Mouse (Mus musculus) adipocyte (in vitro differentiated cells): ENCODE measurements at regions not wholly inside any gene's neighbourhood (a gene's known extent, or its start where the extent isn't known, plus 50 kb on each side); places are given as distances from the start of the nearest gene placed in this dataset.

Experiments
- DNase-seq: peaks from one replicate; pipeline ENCODE4 v3.0.0-alpha.2; 2016; ENCODE audit warnings: low spot score

DNA sequence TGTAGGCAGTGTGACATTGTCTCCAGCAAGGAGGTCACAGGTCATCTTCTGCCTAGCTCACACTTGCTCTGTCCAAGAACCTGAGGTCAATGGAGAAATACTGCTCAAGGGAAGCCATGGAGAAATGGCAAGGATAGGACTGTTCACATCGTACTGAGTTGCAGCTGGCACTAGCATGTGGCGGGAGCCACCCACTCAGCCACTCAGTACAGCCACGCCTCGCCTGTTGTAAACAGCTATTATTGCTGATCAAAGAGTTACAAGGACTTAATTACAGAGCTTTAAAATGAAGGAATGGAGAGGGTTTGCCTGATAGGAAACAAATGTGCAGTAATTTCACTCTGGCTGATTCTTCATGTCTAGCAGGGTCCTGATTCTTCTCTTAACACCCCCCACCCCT lies 64.8 kb downstream of the Dll1 start:
- DNase-seq, result no peak

- DNase-seq, result no peak
These were observed 66.2 kb downstream of the Dll1 start for GRCm38 (mm10) chr17:15310465-15310864.

DNA sequence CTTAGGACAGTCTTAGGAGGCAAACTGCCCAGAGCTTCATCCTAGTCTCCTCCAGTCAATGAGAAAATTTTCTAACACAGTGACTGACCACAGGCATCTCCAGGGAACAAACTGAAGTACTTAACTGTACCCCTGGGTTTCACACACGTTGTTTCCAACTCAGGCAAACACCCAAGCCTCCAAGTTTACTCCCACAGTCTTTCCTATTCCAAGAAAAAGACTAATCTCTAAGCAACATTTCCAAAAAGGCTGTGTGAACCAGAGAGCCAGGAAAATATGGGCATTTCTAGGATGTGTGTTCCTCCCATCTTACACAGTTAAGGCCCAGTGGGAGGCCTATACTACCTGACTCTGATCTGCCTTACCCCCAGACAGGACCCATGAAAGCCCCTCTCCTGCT lies 74.6 kb downstream of the Dll1 start:
- DNase-seq, result peak; percentile 58

- DNase-seq, result no peak
These were observed 76.8 kb downstream of the Dll1 start for GRCm38 (mm10) chr17:15299743-15300371.

GRCm38 (mm10) chr17:15294165-15294585 lies 82.5 kb downstream of the Dll1 start:
- DNase-seq, result no peak

DNA sequence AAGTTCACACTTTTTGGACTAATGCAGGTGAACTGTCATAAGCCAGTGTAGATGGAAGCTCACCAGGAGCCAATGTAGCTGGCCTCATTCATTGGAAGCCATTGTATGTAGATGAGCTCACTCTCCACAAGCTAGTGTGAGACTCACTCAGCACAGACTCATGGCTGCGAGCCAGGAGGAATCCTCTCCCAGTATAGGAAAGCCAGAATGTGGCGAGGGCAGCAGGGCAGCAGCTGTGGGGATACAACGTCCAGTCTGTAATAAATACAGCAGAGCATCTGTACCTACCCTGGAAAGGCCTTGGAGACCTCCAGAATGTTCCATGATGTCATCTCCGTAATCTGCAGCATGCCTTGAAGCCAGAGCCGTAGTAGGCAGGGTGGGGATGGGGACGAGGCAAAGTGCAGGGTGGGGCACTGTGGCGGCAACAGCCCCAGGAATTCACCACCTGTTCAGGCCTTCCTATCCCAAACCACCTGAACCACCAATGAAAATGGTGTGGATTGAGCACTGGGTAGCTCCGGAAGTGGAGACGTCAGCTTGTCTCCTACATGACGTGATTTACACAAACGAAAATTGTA lies 84.1 kb downstream of the Dll1 start:
- no peak for DNase-seq

- no peak for DNase-seq
These were observed 85.0 kb downstream of the Dll1 start for GRCm38 (mm10) chr17:15291626-15292025.

DNA sequence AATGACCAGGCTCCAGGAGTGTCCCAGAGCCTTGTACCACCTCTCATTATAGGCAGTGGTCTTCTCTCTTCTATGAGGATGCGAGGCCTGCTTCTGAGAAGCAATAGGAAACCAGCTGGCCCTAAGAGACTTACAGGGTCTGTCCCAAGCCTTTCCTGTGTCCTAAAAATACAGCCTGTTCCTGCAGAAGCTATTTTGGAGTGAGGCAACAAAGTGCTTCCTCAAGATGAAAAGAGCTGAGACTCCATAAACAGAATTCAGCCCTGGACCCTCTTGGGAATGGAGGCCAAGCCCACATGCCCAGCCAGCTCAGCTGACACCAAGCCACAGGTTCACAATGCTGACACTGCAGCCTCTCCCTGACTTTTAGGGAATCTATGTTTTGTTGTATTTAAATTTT lies 86.3 kb downstream of the Dll1 start:
- no peak for DNase-seq

GRCm38 (mm10) chr17:15289062-15289461 lies 87.6 kb downstream of the Dll1 start:
- DNase-seq, result no peak

DNA sequence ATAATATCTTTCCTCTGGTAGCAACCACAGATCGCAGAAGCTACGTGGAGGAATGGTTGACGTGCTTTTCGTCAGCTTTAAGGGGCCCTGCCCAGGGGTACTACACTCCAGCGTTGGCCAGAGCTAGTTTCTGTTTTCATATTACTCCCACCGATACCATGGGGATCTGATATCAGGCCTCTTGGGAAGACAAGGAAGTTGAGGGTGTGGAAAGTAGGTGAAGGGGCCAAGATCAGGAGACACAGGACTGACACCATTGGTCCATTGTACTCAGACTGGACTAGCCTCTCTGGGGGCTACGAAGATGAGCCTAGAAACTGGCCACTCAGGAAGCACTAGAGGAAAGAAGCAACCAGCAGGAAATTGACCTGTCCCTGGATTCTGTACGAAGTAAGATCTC lies 88.0 kb downstream of the Dll1 start:
- DNase-seq, result no peak

DNA sequence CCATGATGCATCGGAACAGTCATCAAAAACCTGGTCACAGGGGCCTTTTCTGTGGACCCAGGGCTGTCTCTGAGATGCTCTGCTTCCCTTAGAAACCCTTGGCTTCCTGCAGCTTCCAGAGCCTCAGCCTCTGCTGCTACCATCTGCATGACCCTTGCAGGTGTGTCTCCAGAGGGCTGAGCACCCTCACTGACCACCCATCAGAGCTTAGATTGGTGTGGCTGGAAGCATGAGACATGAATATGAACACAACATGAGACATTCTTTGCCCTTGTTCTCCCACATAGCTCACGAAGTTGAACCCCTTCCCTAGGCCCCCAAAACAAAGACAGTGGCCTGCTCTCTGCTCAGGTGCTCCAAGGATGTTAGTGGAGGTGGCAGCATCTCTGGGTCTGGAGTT lies 90.1 kb downstream of the Dll1 start:
- DNase-seq, result no peak

DNA sequence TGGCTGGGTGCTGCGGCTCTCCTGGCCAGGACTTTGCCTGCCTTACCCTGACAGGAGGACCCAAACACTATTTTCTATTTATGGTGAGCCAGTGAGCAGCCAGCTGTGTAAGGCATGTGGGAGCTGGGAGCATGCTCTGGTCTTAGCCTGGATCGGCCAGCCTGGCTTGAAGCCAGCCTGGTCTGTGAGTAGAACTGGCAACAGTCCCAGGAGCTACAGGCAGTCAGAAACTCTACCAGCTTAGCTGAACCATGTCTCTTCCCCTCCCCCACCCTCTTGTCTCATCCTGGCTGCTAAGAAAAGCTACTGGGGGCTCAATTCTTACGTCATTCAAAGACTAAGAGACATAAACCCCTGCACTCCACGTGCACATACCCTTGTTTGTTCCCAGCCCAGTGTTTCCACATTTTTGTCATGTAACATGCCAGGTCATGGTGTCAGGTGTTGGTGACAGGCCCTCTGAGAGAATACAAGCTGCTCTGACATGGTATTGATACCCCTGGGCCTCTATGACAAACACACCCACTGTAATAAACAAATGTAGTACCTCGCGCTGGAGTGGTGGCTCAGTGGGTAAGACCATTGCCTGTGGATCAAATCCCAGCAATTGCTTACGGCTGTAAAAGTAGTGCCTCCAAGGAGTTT lies 91.2 kb downstream of the Dll1 start:
- peak; percentile 90 for DNase-seq

- DNase-seq, result no peak
These were observed 106.8 kb downstream of the Dll1 start for GRCm38 (mm10) chr17:15269905-15270304.

DNA sequence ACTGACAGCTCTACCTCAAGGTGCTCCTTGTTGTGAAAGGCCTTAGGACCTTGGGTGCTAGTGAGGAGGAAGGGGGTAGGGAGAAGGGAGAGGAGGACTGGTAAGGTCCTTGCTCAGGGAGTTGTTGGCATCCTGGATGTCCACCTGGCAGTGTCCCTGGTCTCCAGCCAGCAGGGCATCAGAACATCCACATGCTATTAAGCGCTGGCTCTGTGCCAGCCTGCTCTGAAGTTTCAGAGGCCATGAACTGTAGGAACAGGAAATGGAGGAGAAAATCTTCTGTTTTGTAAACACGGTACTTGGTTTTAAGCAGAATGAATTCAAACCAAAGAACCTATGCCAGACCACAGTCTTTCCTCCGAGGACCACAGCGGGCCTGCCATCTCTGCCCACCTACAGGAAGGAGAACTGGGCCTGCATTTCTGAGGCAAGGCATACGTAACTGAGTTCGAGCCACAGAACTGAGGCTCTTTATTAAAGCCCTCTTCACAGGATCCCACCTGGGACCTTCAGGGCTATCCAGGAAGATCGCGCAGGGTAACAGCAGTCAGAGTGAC lies 107.5 kb downstream of the Dll1 start:
- no peak for DNase-seq

GRCm38 (mm10) chr17:15267721-15268120 lies 109.0 kb downstream of the Dll1 start:
- DNase-seq, result no peak

DNA sequence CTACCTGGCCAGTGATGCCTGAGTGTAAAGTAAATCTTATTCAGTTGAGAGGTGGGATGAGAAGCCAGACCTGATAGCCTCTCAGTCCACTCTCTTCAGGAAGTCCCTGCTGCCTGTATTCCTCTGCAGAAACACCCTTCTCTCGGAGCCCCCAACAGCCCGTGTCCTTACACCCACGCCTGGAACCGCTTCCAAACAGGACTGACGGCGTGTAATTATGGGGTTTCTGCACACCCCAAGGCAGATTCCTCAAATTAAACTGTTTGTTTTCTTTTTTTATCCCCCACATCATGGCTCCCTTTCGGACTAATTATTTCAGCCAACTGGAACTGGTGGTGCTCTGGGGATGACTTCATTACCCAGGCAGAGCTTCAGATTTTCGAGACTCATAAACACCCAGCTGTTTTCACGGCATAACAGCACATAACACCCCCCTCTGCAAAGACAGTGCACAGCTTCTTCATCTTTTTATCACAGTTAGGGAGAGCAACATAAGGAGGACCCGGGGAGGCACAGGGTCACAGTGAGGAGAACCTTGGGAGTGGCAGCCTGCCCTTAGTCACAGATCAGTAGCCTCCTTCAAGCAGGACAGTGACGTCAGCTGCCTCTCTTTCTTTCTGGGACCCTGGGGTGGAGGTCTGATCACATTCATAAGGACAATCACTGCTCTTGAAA lies 117.1 kb downstream of the Dll1 start:
- DNase-seq, result no peak

DNA sequence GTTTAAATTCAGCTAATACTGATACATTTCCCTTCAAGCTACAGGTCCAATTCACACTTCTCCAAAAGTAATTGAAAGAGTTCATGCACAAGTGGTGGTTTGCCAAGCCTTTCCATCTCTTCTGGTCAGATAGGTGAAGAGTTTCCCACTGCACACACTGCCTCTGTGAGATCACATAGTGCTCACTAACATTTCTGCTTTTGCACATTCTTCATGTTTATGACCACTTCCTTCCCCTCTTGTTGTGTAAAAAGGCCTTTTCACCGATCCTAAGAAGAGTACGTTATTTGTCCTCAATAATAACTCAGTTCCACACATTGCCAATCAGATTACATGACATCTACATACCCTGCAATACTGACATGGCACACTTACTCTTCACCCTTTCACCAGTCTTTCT lies 120.8 kb downstream of the Dll1 start:
- no peak for DNase-seq

DNA sequence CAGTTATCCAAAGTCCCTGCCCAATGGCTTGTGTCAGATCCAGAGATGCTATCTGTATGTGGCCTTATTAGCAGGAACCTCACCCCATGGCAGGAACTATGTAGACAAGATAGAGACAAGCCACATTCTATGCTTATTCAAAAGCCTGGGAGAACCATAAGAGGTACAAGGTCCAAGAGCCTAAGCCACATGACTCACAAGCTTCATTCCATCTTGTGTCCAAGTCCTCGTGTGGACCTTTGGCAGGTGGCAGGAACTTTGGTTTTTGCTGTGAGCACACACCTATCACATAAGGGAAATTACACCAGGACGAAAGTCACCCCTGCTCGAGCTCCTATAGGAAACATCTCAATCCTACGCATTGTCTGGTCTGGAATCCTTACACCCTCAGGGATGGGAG lies 122.9 kb downstream of the Dll1 start:
- DNase-seq, result no peak

DNA sequence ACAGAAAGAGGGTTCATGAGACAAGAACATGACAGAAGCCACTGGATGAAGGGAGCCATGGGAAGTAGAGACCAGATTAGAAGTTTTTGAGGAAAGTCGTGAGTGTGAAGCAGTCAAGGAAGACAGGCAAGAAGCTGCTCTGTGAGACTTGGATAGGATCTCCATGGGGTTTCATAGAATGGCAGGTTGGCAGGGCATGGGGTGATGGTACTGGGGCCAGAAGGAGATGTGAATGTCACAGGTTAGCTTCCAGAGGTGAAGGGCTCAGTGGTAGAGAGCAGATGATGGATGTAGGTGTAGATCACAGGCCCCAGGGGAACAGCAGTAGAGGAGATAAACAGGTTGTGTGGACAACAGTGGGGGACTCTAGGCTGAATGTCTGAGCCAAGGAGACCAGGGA lies 123.4 kb downstream of the Dll1 start:
- DNase-seq, result no peak

DNA sequence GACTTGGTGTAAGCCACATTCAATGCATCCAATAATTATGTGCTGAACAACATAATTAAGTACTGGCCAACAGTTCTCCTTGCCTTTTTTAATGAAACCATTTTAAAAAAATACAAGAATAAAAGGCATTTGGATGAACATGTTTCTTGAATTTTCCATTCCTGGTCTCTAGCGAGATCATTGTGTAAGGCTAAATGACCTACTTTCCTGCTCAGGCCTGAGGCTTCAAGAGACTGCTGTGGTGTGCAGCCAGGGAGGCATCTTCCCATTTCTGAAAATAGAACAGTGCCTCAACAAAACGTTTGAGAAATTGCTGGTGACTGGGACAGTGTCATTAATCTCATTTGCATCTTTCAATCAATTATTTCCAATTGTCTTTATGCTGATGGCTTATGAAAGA lies 124.5 kb downstream of the Dll1 start:
- DNase-seq, result no peak

GRCm38 (mm10) chr17:15251641-15252040 lies 125.0 kb downstream of the Dll1 start:
- DNase-seq, result no peak

DNA sequence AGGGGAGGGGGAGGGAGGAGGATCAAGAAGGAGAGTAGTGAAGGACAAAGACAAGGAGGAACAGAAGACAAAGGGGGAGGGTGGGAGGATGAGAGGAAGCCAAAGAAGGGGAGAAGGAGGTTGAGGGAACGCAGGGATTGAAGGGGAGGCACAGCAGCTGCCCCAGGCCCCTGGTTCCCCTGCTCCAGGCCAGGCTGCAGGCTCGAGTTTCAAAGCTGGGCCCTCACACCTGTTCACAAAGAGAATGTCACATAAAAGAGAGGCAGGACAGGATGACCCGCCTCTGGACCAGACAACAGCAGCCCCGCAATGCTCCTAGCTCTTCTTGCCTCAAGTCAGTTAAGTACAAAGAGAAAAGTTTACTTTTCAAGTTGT lies 128.3 kb downstream of the Dll1 start:
- DNase-seq, result no peak
